Mouse (Mus musculus) embryonic facial prominence, embryonic 11.5 days (tissue): ENCODE results near the gene Sptan1. TPM values are rescaled to one million over a fixed set of nuclear protein-coding genes. Genes with fewer than 3 reads are reported as not detected.

Experiments used
- ATAC-seq: fragments of 200-750 bp; cut with Nextera tagmentation; replicated peaks from 2 replicates; pipeline ENCODE4 v1.8.0; 2017; ENCODE audit warnings: low read depth; ENCODE audit not compliant: insufficient number of reproducible peaks, low FRiP score, low TSS enrichment
- DNase-seq: peaks from one replicate; pipeline ENCODE4 v3.0.0-alpha.2; 2015; ENCODE audit warnings: low spot score
- H3K27ac ChIP-seq: fragments of 300-500 bp; sonication (generic); replicated peaks from 2 replicates; pipeline ENCODE4 v1.5.1; 2014; ENCODE audit warnings: mild to moderate bottlenecking, low read depth, low read length, control low read depth
- H3K27me3 ChIP-seq: fragments of 300-500 bp; sonication (generic); 2 replicates; pipeline ENCODE4 v1.6.1; 2014; ENCODE audit warnings: mild to moderate bottlenecking, low read length, moderate library complexity, mixed read lengths; ENCODE audit not compliant: control insufficient read depth, insufficient read depth
- H3K36me3 ChIP-seq: fragments of 300-500 bp; sonication (generic); replicated peaks from 2 replicates; pipeline ENCODE4 v1.6.1; 2014; ENCODE audit warnings: low read depth, mild to moderate bottlenecking, low read length, moderate library complexity, mixed read lengths; ENCODE audit not compliant: control insufficient read depth, insufficient read depth
- H3K4me1 ChIP-seq: fragments of 300-500 bp; sonication (generic); 2 replicates; pipeline ENCODE4 v1.6.1; 2014; ENCODE audit warnings: low read length, mixed read lengths; ENCODE audit not compliant: control insufficient read depth, insufficient read depth
- H3K4me2 ChIP-seq: fragments of 300-500 bp; sonication (generic); 2 replicates; pipeline ENCODE4 v1.6.1; 2014; ENCODE audit warnings: low read depth, mild to moderate bottlenecking, control low read depth, low read length, moderate library complexity
- H3K4me3 ChIP-seq: fragments of 300-500 bp; sonication (generic); 2 replicates; pipeline ENCODE4 v1.5.1; 2014; ENCODE audit warnings: low read depth, low read length, control low read depth
- H3K9ac ChIP-seq: fragments of 300-500 bp; sonication (generic); replicated peaks from 2 replicates; pipeline ENCODE4 v1.6.1; 2014; ENCODE audit warnings: mild to moderate bottlenecking, control low read depth, low read length
- H3K9me3 ChIP-seq: fragments of 300-500 bp; sonication (generic); replicated peaks from 2 replicates; pipeline ENCODE4 v1.6.1; 2016; ENCODE audit warnings: mild to moderate bottlenecking, low read length, inconsistent platforms, mixed read lengths; ENCODE audit not compliant: control insufficient read depth
- WGBS: fragments of 180-500 bp; shearing (Covaris S2); extraction: QIAGEN DNeasy Blood & Tissue Kit; methylation state at CpG from one replicate; pipeline ENCODE4 v1.1.7; 2014; 5-methylcytosine and 5-hydroxymethylcytosine counted together
- polyA plus RNA-seq: library from polyadenylated mRNA; unstranded; fragments of >200 nt; fragmentation: Nextera tagmentation; extraction: Ambion mirVana; gene quantifications from 2 replicates; pipeline ENCODE4 v1.2.1, GENCODE M21; 2014

Gene Sptan1
- 104 and 108 TPM in 2 replicates for polyA plus RNA-seq

- H3K27me3 ChIP-seq = no peaks in the 10 kb centered on the region
- H3K4me3 ChIP-seq = peak within 1 kb of the TSS; percentile 93
- no peaks in the 10 kb centered on the region for H3K4me1 ChIP-seq
- peak within 1 kb of the TSS; percentile 53 for H3K4me2 ChIP-seq
- H3K27ac ChIP-seq = peak within 1 kb of the TSS; percentile 72
- no peaks in the 10 kb centered on the region for H3K36me3 ChIP-seq
- WGBS = under 1% methylated on average over 68 of the region's 82 CpGs
- H3K9ac ChIP-seq = peak within 1 kb of the TSS; percentile 94
- H3K9me3 ChIP-seq = no peaks in the 10 kb centered on the region
- peak; percentile 96 for DNase-seq
- peak; percentile 99 for ATAC-seq
These were observed at the start of gene Sptan1 for GRCm38 (mm10) chr2:29965250-29965843. Sptan1 (plus strand) TSS chr2:29965560.

- Histone ChIP-seq H3K9ac (no peak overlapping the region), H3K4me3 (no peak overlapping the region), H3K4me1 (no peaks in the 10 kb centered on the region), H3K9me3 (no peaks in the 10 kb centered on the region), H3K27me3 (no peaks in the 10 kb centered on the region), H3K27ac (no peak overlapping the region), H3K4me2 (no peak overlapping the region), H3K36me3 (peaks cover 14% of the 10 kb centered on the region)
- no peak for ATAC-seq
- no peak for DNase-seq
- 91% methylated on average over 11 of the region's 11 CpGs for WGBS
These were observed 47.7 kb upstream of the Sptan1 start for GRCm38 (mm10) chr2:29917621-29918020.

- ATAC-seq = no peak
- 80% methylated on average over 11 of the region's 11 CpGs for WGBS
- no peaks in the 10 kb centered on the region for H3K27me3 ChIP-seq
- no peaks in the 10 kb centered on the region for H3K9me3 ChIP-seq
- no peak overlapping the region for H3K27ac ChIP-seq
- DNase-seq = peak; percentile 19
- H3K4me2 ChIP-seq = no peak overlapping the region
- no peak overlapping the region for H3K9ac ChIP-seq
- H3K4me3 ChIP-seq = no peak overlapping the region
- no peaks in the 10 kb centered on the region for H3K4me1 ChIP-seq
- peaks cover 32% of the 10 kb centered on the region for H3K36me3 ChIP-seq
These were observed 43.3 kb upstream of the Sptan1 start for GRCm38 (mm10) chr2:29922011-29922410.

GRCm38 (mm10) chr2:29926542-29926941, 38.8 kb upstream of the Sptan1 start:
- no peaks in the 10 kb centered on the region for H3K4me1 ChIP-seq
- H3K9ac ChIP-seq = no peak overlapping the region
- ATAC-seq (no peak), DNase-seq (no peak)
- no peaks in the 10 kb centered on the region for H3K27me3 ChIP-seq
- 89% methylated on average over 5 of the region's 5 CpGs for WGBS
- H3K4me2 ChIP-seq = no peak overlapping the region
- H3K9me3 ChIP-seq = no peaks in the 10 kb centered on the region
- no peak overlapping the region for H3K4me3 ChIP-seq
- H3K36me3 ChIP-seq = peaks cover 27% of the 10 kb centered on the region
- H3K27ac ChIP-seq = no peak overlapping the region

GRCm38 (mm10) chr2:29930506-29930905, 34.9 kb upstream of the Sptan1 start:
- H3K27me3 ChIP-seq = no peaks in the 10 kb centered on the region
- H3K4me3 ChIP-seq = no peak overlapping the region
- DNase-seq (no peak), ATAC-seq (no peak)
- H3K27ac ChIP-seq = no peak overlapping the region
- H3K4me1 ChIP-seq = no peaks in the 10 kb centered on the region
- no peaks in the 10 kb centered on the region for H3K9me3 ChIP-seq
- H3K36me3 ChIP-seq = peaks cover 15% of the 10 kb centered on the region
- whole genome bisulfite sequencing = 86% methylated on average over 10 of the region's 10 CpGs
- H3K4me2 ChIP-seq = no peak overlapping the region
- no peak overlapping the region for H3K9ac ChIP-seq

- Histone ChIP-seq H3K36me3 (peaks cover 11% of the 10 kb centered on the region), H3K27ac (no peak overlapping the region), H3K4me1 (no peaks in the 10 kb centered on the region), H3K4me2 (no peak overlapping the region), H3K4me3 (no peak overlapping the region), H3K9ac (no peak overlapping the region), H3K9me3 (no peaks in the 10 kb centered on the region), H3K27me3 (no peaks in the 10 kb centered on the region)
- ATAC-seq = no peak
- 90% methylated on average over 6 of the region's 6 CpGs for WGBS
- no peak for DNase-seq
These were observed 34.2 kb upstream of the Sptan1 start for GRCm38 (mm10) chr2:29931194-29931593.

- peak; percentile 94 for ATAC-seq
- H3K27ac ChIP-seq = no peak within 1 kb of the TSS; the same call in 1 of the 2 replicates
- peak within 1 kb of the TSS; percentile 66 for H3K9ac ChIP-seq
- no peaks in the 10 kb centered on the region for H3K9me3 ChIP-seq
- H3K4me3 ChIP-seq = peak within 1 kb of the TSS; percentile 93
- peak within 1 kb of the TSS; percentile 57 for H3K4me2 ChIP-seq
- no peaks in the 10 kb centered on the region; the same call in 1 of the 2 replicates for H3K36me3 ChIP-seq
- no peaks in the 10 kb centered on the region for H3K27me3 ChIP-seq
- DNase-seq = peak; percentile 95
- 4% methylated on average over 44 of the region's 44 CpGs for WGBS
- H3K4me1 ChIP-seq = no peaks in the 10 kb centered on the region
These were observed 30.3 kb upstream of the Sptan1 start, which contains the start of gene Gle1 for GRCm38 (mm10) chr2:29934906-29935599. Gle1 (plus strand) TSS chr2:29935426.

GRCm38 (mm10) chr2:29940073-29940472, 25.3 kb upstream of the Sptan1 start:
- no peaks in the 10 kb centered on the region for H3K9me3 ChIP-seq

More at GRCm38 (mm10) chr2:29940073-29940472, 25.3 kb upstream of the Sptan1 start:
- H3K27me3 ChIP-seq = no peaks in the 10 kb centered on the region
- 92% methylated on average over 9 of the region's 9 CpGs for WGBS
- no peak overlapping the region for H3K4me3 ChIP-seq
- peaks cover 2% of the 10 kb centered on the region; the same call in 1 of the 2 replicates for H3K36me3 ChIP-seq
- DNase-seq (no peak), ATAC-seq (no peak)
- no peak overlapping the region for H3K27ac ChIP-seq
- no peaks in the 10 kb centered on the region for H3K4me1 ChIP-seq
- H3K9ac ChIP-seq = no peak overlapping the region
- no peak overlapping the region for H3K4me2 ChIP-seq
